Mouse (Mus musculus) ES-E14 (cell line): ENCODE measurements around the gene Tnik. TPM values are rescaled to one million over a fixed set of nuclear protein-coding genes. Genes with fewer than 3 reads are reported as not detected.

ENCODE experiments used
- DNase-seq: peaks from one replicate; pipeline ENCODE4 v3.0.0-alpha.2; 2013; ENCODE audit warnings: low read depth, low spot score
- H3K27ac ChIP-seq: 2 replicates; pipeline ENCODE4 v1.5.1; 2012; ENCODE audit warnings: low read depth, mild to moderate bottlenecking, low read length, moderate library complexity, mixed read lengths; ENCODE audit not compliant: poor library complexity, insufficient read depth, severe bottlenecking
- H3K36me3 ChIP-seq: 2 replicates; pipeline ENCODE4 v1.6.1; 2012; ENCODE audit warnings: mild to moderate bottlenecking, low read length, moderate library complexity, mixed read lengths; ENCODE audit not compliant: control insufficient read depth, poor library complexity, insufficient read depth, severe bottlenecking
- H3K4me1 ChIP-seq, 2 experiments: fragments of 150-350 bp in 1 of 2; sonication (generic) in 1 of 2; 2 replicates each; pipeline ENCODE4 v1.6.1; 2012; ENCODE audit warnings: low read length in 2 of 2, mild to moderate bottlenecking in 1 of 2, mixed read lengths in 1 of 2; ENCODE audit not compliant: control insufficient read depth in 2 of 2, insufficient read depth in 2 of 2, poor library complexity in 1 of 2
- H3K4me3 ChIP-seq, 2 experiments: fragments of 150-350 bp in 1 of 2; sonication (generic) in 1 of 2; 2 replicates each; pipeline ENCODE4 v1.5.1; 2012; ENCODE audit warnings: low read length in 2 of 2, low read depth in 1 of 2, mild to moderate bottlenecking in 1 of 2, mixed read lengths in 1 of 2; ENCODE audit not compliant: insufficient read depth in 1 of 2, poor library complexity in 1 of 2, severe bottlenecking in 1 of 2
- H3K9ac ChIP-seq: 2 replicates; pipeline ENCODE4 v1.6.1; 2012; ENCODE audit warnings: low read depth, mild to moderate bottlenecking, low read length, mixed read lengths; ENCODE audit not compliant: poor library complexity, insufficient read depth, severe bottlenecking
- H3K9me3 ChIP-seq: fragments of 150-350 bp; sonication (generic); 2 replicates; pipeline ENCODE4 v1.6.1; 2012; ENCODE audit warnings: low read depth, mild to moderate bottlenecking, low read length; ENCODE audit not compliant: control insufficient read depth, insufficient read depth
- CHD2 ChIP-seq: IDR thresholded peaks from 2 replicates; pipeline ENCODE4 v1.6.1; 2014; ENCODE audit warnings: mild to moderate bottlenecking, low read depth, low read length, inconsistent platforms
- HCFC1 ChIP-seq: IDR thresholded peaks from 2 replicates; pipeline ENCODE4 v1.6.1; 2012; ENCODE audit warnings: low read length, inconsistent platforms, borderline replicate concordance; ENCODE audit not compliant: insufficient read depth
- MAFK ChIP-seq: IDR thresholded peaks from 2 replicates; pipeline ENCODE4 v1.6.1; 2014; ENCODE audit warnings: mild to moderate bottlenecking, low read depth, low read length, inconsistent platforms; ENCODE audit not compliant: insufficient read depth
- ZC3H11A ChIP-seq: IDR thresholded peaks from 2 replicates; pipeline ENCODE4 v1.6.1; 2012; ENCODE audit warnings: low read depth, mild to moderate bottlenecking, inconsistent platforms, low read length, borderline replicate concordance
- ZNF384 ChIP-seq: IDR thresholded peaks from 2 replicates; pipeline ENCODE4 v1.6.1; 2012; ENCODE audit warnings: low read depth, low read length, inconsistent platforms
- in situ Hi-C, 2 experiments: fragments of 600-800 bp; cut with MboI; formaldehyde crosslinking; loops; one replicate each; pipeline ENCODE4 v1.15.1; 2025; ENCODE audit warnings: low sequenced_read_pairs in 2 of 2, inconsistent platforms in 1 of 2; ENCODE audit not compliant: unreplicated experiment in 2 of 2
- total RNA-seq: library from RNA; depleted of rRNA; stranded (reverse); fragments of 300-350 nt; gene quantifications from 2 replicates; pipeline ENCODE4 v1.2.3, GENCODE M21; 2012

Tnik gene
- total RNA-seq, 1 experiment = 2.6 TPM

DNA sequence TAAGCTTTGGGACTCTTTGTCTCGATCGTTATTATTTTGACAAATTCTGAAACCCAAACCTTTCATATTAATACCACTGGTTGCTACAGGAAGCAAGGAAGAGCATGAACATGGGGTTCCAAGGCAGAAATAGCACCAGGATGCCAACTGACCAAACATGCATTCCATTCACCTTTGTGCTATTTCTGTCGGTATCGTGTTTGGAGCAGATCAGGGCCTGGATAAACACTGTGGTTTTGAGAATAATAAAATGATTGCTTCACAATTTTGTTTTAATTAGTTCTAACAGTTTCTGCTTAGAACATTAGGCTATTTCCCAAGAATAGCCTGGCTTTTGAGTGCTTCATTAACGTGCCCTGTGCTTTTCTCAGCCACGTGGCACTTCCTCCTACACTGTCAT lies 162.9 kb downstream of the Tnik start:
- in situ Hi-C loops = no loop called here
- DNase-seq = no peak
- Histone ChIP-seq H3K27ac (no peak overlapping the region), H3K9ac (no peak overlapping the region), H3K4me3 (no peak overlapping the region), H3K4me1 (no peaks in the 10 kb centered on the region), H3K9me3 (no peaks in the 10 kb centered on the region), H3K36me3 (no peaks in the 10 kb centered on the region)
- TF ChIP-seq HCFC1 (no peak), ZNF384 (no peak), MAFK (no peak), CHD2 (no peak), ZC3H11A (no peak)

DNA sequence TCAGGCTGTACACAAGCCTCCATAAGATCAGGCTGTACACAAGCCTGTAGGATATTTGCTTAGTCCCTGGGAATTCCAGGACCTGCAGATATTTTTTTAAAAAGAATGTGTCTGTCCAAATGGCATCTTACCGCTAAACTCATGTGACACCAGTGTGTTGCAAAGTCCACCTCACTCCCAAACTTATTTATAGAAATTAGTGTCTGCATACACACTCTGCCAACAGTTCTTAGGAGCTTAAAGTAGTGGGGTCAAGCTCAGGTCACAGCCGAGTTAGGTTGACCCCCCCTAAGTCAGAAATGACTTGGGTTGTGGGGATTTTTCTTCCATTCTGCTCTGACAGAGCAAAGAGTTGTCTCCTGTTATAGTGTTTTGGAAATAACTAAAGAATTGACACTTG lies 168.4 kb downstream of the Tnik start:
- Histone ChIP-seq H3K36me3 (no peaks in the 10 kb centered on the region), H3K27ac (no peak overlapping the region), H3K9me3 (no peaks in the 10 kb centered on the region), H3K4me1 (no peaks in the 10 kb centered on the region), H3K4me3 (no peak overlapping the region), H3K9ac (no peak overlapping the region)
- in situ Hi-C loops = no loop called here
- TF ChIP-seq ZNF384 (no peak), HCFC1 (no peak), ZC3H11A (no peak), CHD2 (no peak), MAFK (no peak)
- no peak for DNase-seq

DNA sequence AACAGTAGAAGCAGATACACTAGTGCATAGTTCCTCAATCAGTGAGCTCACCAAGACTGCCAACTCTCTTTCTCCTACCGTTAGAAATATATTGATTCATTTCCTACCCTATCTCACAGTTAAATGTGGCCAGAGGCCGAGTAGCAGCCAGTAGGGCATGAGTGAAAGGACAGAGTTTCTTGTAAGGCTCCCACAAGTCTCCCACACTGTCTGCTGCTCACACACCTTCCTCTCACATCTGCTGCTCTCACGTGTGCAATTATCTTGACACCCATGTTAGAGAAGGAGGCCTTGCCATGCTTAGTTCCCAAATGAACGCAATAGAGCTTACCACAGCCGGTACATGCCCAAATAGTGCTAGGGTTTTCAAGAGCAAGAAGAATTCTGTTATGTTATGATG lies 169.3 kb downstream of the Tnik start:
- H3K9me3 ChIP-seq = no peaks in the 10 kb centered on the region
- no peak overlapping the region for H3K9ac ChIP-seq
- H3K36me3 ChIP-seq = no peaks in the 10 kb centered on the region
- no peak overlapping the region for H3K4me3 ChIP-seq
- H3K4me1 ChIP-seq = no peaks in the 10 kb centered on the region
- in situ Hi-C loops = no loop called here
- no peak overlapping the region for H3K27ac ChIP-seq
- DNase-seq = no peak
- TF ChIP-seq HCFC1 (no peak), MAFK (no peak), ZNF384 (no peak), ZC3H11A (no peak), CHD2 (no peak)

DNA sequence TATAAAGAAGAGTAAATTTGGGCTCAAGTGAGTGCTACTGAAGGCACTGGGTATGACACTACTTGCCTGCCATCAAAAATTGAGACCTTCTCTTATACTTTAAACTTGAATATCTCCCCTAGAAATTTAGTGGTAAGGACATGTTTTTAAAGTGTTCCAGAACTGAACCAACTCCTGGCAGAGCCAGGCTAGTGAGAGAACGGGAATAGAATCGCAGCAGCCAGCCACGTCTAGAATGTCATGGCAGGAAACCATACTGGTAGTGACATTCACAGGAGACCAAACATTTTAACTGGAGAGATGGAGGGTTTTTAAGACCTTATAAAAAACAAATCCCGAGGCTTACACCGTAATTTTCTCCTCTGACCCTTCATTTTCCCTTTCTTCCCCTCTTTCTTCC lies 172.5 kb downstream of the Tnik start:
- no peak for DNase-seq
- H3K4me3 ChIP-seq = no peak overlapping the region
- no peaks in the 10 kb centered on the region for H3K4me1 ChIP-seq
- in situ Hi-C loops = no loop called here
- H3K9me3 ChIP-seq = no peaks in the 10 kb centered on the region
- no peak for TF ChIP-seq CHD2
- no peak for TF ChIP-seq ZNF384
- TF ChIP-seq HCFC1 = no peak
- no peak for TF ChIP-seq ZC3H11A
- H3K9ac ChIP-seq = no peak overlapping the region
- H3K36me3 ChIP-seq = no peaks in the 10 kb centered on the region
- H3K27ac ChIP-seq = no peak overlapping the region

DNA sequence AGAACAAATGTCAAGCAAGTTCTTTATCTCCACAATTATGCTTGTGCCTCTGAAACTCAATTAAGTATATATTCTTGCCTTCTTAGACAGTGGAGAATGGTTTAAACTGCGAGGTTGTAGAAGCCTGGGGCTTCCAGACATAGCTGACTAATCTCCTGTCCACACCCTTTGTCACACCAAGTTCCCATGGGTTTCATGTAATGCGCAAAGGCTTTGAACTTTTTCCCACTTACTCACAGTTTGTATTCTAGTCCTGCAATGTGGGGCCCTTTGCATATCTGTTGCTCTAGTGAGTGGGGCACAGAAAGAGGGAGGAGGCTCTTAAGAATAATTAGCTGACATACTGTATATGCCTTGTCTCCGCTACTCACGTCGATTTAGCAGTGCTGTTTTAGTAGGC lies 174.4 kb downstream of the Tnik start:
- Histone ChIP-seq H3K9ac (no peak overlapping the region), H3K27ac (no peak overlapping the region), H3K9me3 (no peaks in the 10 kb centered on the region), H3K4me1 (no peaks in the 10 kb centered on the region), H3K36me3 (no peaks in the 10 kb centered on the region), H3K4me3 (no peak overlapping the region)
- DNase-seq = no peak
- TF ChIP-seq MAFK = no peak
- TF ChIP-seq CHD2 = no peak
- in situ Hi-C loops = no loop called here
